Mouse (Mus musculus) retina, adult 2 months (tissue): ENCODE results near the gene Scube1.

ENCODE experiments used
- DNase-seq: peaks from one replicate; pipeline ENCODE4 v3.0.0-alpha.2; 2012; ENCODE audit warnings: low read depth, low spot score

The Scube1 gene

GRCm38 (mm10) chr15:83595364-83595711, 129.5 kb downstream of the Scube1 start:
- no peak for DNase-seq

- DNase-seq = peak; percentile 92
Measured at GRCm38 (mm10) chr15:83594513-83595363, 130.1 kb downstream of the Scube1 start, which contains the start of gene Ttll12. Gene Ttll12, minus strand, starts transcription at chr15:83595157.

- DNase-seq = no peak
Measured at GRCm38 (mm10) chr15:83593702-83594512, 130.9 kb downstream of the Scube1 start.

- DNase-seq = no peak
Measured at GRCm38 (mm10) chr15:83593189-83593585, 131.6 kb downstream of the Scube1 start.

GRCm38 (mm10) chr15:83592260-83593188, 132.3 kb downstream of the Scube1 start:
- no peak for DNase-seq

- no peak for DNase-seq
Measured at GRCm38 (mm10) chr15:83591758-83592157, 133.1 kb downstream of the Scube1 start.

- DNase-seq = no peak
Measured at GRCm38 (mm10) chr15:83590841-83591240, 134.0 kb downstream of the Scube1 start.

GRCm38 (mm10) chr15:83584741-83585220, 140.0 kb downstream of the Scube1 start:
- no peak for DNase-seq

GRCm38 (mm10) chr15:83583419-83584156, 141.2 kb downstream of the Scube1 start:
- DNase-seq = no peak

- DNase-seq = peak; percentile 25
Measured at GRCm38 (mm10) chr15:83582931-83583330, 141.9 kb downstream of the Scube1 start.

GRCm38 (mm10) chr15:83576651-83577050, 148.2 kb downstream of the Scube1 start:
- DNase-seq = no peak

- DNase-seq = no peak
Measured at GRCm38 (mm10) chr15:83575543-83575942, 149.3 kb downstream of the Scube1 start.

GRCm38 (mm10) chr15:83574731-83575351, 150.0 kb downstream of the Scube1 start:
- DNase-seq = no peak

GRCm38 (mm10) chr15:83573606-83574005, 151.2 kb downstream of the Scube1 start:
- DNase-seq = no peak

- no peak for DNase-seq
Measured at GRCm38 (mm10) chr15:83572132-83572531, 152.7 kb downstream of the Scube1 start.

GRCm38 (mm10) chr15:83571636-83572035, 153.2 kb downstream of the Scube1 start:
- no peak for DNase-seq

- DNase-seq = no peak
Measured at GRCm38 (mm10) chr15:83570641-83571040, 154.2 kb downstream of the Scube1 start.

GRCm38 (mm10) chr15:83569682-83570081, 155.1 kb downstream of the Scube1 start:
- no peak for DNase-seq

- DNase-seq = no peak
Measured at GRCm38 (mm10) chr15:83568544-83568943, 156.3 kb downstream of the Scube1 start.

- no peak for DNase-seq
Measured at GRCm38 (mm10) chr15:83567728-83568127, 157.1 kb downstream of the Scube1 start.
